Mouse (Mus musculus) thymus, adult 2 months (tissue): ENCODE results near the gene Rpl14.

ENCODE experiments used
- CTCF ChIP-seq: fragments of 200-500 bp; IDR thresholded peaks from 2 replicates; pipeline ENCODE4 v1.5.1; 2012; ENCODE audit warnings: mild to moderate bottlenecking, control low read depth, low read length, moderate library complexity, borderline replicate concordance; ENCODE audit not compliant: control insufficient read depth, poor library complexity, insufficient read depth; ENCODE audit errors: extremely low read depth
- POLR2A ChIP-seq: fragments of 200-500 bp; IDR thresholded peaks from 2 replicates; pipeline ENCODE4 v1.6.1; 2012; ENCODE audit warnings: mild to moderate bottlenecking, low read length, control low read depth, moderate library complexity; ENCODE audit not compliant: control insufficient read depth, poor library complexity, insufficient read depth; ENCODE audit errors: extremely low read depth

- no peak for TF ChIP-seq CTCF
- TF ChIP-seq POLR2A: no peak
These were observed 48.6 kb downstream of the Rpl14 start for GRCm38 (mm10) chr9:120619709-120620408.
